Mouse (Mus musculus): ENCODE data around the gene Dctn3.
A peak's percentile ranks its signal among the peaks of the same experiment; 100 is the strongest.

Dctn3 gene

GRCm38 (mm10) chr4:41671963-41672480 is 50.9 kb downstream of the Dctn3 start:
- peak; percentile 45 for DNase-seq (ENCODE audit: low read depth, low spot score)

- DNase-seq (ENCODE audit: low read depth, low spot score): no peak
These were observed 51.5 kb downstream of the Dctn3 start for GRCm38 (mm10) chr4:41671500-41671899.

- DNase-seq (ENCODE audit: low read depth, low spot score): no peak
These were observed 52.1 kb downstream of the Dctn3 start for GRCm38 (mm10) chr4:41670836-41671235.

- no peak for DNase-seq (ENCODE audit: low read depth, low spot score)
These were observed 56.3 kb downstream of the Dctn3 start for GRCm38 (mm10) chr4:41666646-41667045.

GRCm38 (mm10) chr4:41665009-41665675 is 57.8 kb downstream of the Dctn3 start:
- no peak for DNase-seq (ENCODE audit: low read depth, low spot score)
